In genomic region chr7:116308632-116308991, GRCm38 (mm10) we compare ENCODE assay signal across 8 mouse cellular contexts. TPM values are rescaled to one million over a fixed set of nuclear protein-coding genes. Genes with fewer than 3 reads are reported as not detected.
DNase-seq lines count a peak whose midpoint lies in the region; ATAC-seq and TF ChIP-seq lines count a peak whose summit lies in the region.

No protein-coding gene starts in this region.

- peak overlapping the region; percentile 31; the same call in 1 of the 2 replicates for H3K9ac ChIP-seq in embryonic facial prominence, embryonic 12.5 days

- H3K9me3 ChIP-seq in embryonic facial prominence, embryonic 12.5 days = no peaks in the 10 kb centered on the region

- no peak for DNase-seq in left cerebral cortex, adult 2 months (ENCODE audit: extremely low spot score in 1 of 2, low spot score in 2 of 2)
- no peak for DNase-seq in left cerebral cortex, postnatal 36 days (ENCODE audit: low spot score in 2 of 2)
- peak; percentile 84 for DNase-seq in kidney, adult 9 months
- DNase-seq in lung, postnatal 36 days = peak; percentile 33
- DNase-seq in natural killer cell, adult 2 months (ENCODE audit: low spot score in 2 of 2) = no peak
- DNase-seq in adrenal gland, postnatal 10 days = no peak

- TF ChIP-seq CTCF in left cerebral cortex, adult 2 months (IDR thresholded peaks at IDR 0.05) = no peak

- WGBS in embryonic facial prominence, embryonic 12.5 days = 3% methylated on average over 15 of the region's 16 CpGs

- peak overlapping the region; percentile 58 for H3K4me3 ChIP-seq in left cerebral cortex, adult 2 months
- H3K4me3 ChIP-seq in embryonic facial prominence, embryonic 12.5 days = peak overlapping the region; percentile 67

- peaks cover 12% of the 10 kb centered on the region; the same call in 1 of the 2 replicates for H3K4me1 ChIP-seq in embryonic facial prominence, embryonic 12.5 days

- intact Hi-C loops in left cerebral cortex, adult 2 months (cut with DNase I) = loop anchor here (5.0 kb wide), 1 partner anchor 51 kb away; no protein-coding TSS in a partner anchor
- intact Hi-C loops in left cerebral cortex, postnatal 36 days (cut with DNase I) = loop anchor here (5.0 kb wide), 1 partner anchor 46 kb away; no protein-coding TSS in a partner anchor

- peak overlapping the region; percentile 99 for H3K4me2 ChIP-seq in embryonic facial prominence, embryonic 12.5 days (replicated peaks)

- no peak overlapping the region for H3K27ac ChIP-seq in left cerebral cortex, adult 2 months
- 0 out of 2 replicates have a peak overlapping the region, but pooled peaks have one; percentile 23 for H3K27ac ChIP-seq in embryonic facial prominence, embryonic 12.5 days

- ATAC-seq in embryonic facial prominence, embryonic 12.5 days (ENCODE audit: insufficient number of reproducible peaks, insufficient read depth, low FRiP score, low TSS enrichment) = no peak
- no peak for ATAC-seq in erythroid progenitor cell, adult 5-6 weeks (replicated peaks; ENCODE audit: low FRiP score, poor library complexity, severe bottlenecking)

- H3K36me3 ChIP-seq in embryonic facial prominence, embryonic 12.5 days = no peaks in the 10 kb centered on the region

- H3K27me3 ChIP-seq in embryonic facial prominence, embryonic 12.5 days = peaks cover 34% of the 10 kb centered on the region

RNA-seq across cellular contexts. Expression of gene Plekha7, which starts 0.4 kb away (rescaled TPM):
- 10 to 100 TPM; 25.5 to 31.0 TPM for total RNA-seq in left cerebral cortex, adult 2 months (2021)
- total RNA-seq in left cerebral cortex, postnatal 36 days (2021) = 10 to 100 TPM; 22.0 to 24.8 TPM
- 9.3 and 10.8 TPM in 2 replicates for polyA plus RNA-seq in embryonic facial prominence, embryonic 12.5 days (2016; fragmentation: Nextera tagmentation; extraction: Ambion mirVana)
- not detected in 2 replicates for total RNA-seq in erythroid progenitor cell, adult 5-6 weeks (2015; ENCODE audit: low replicate concordance)
- total RNA-seq in erythroid progenitor cell, adult 5-6 weeks (2017; ENCODE audit: low replicate concordance) = 1.3 TPM in 1 of 2 replicates, not detected in the other
- 10 to 100 TPM in 1 of 2 experiments, 1 to 10 TPM in 1; 7.9 to 10.9 TPM for total RNA-seq in adrenal gland, postnatal 10 days (2021)

RNA-seq across cellular contexts. Expression of gene Rps13, which starts 25.4 kb away (rescaled TPM):
- 100 to 1,000 TPM; 168 to 210 TPM for total RNA-seq in left cerebral cortex, adult 2 months (2021)
- total RNA-seq in left cerebral cortex, postnatal 36 days (2021) = 100 to 1,000 TPM; 185 to 202 TPM
- polyA plus RNA-seq in embryonic facial prominence, embryonic 12.5 days (2016; fragmentation: Nextera tagmentation; extraction: Ambion mirVana) = 745 and 844 TPM in 2 replicates
- 417 TPM in 2 replicates for total RNA-seq in erythroid progenitor cell, adult 5-6 weeks (2015; ENCODE audit: low replicate concordance)
- 315 and 593 TPM in 2 replicates for total RNA-seq in erythroid progenitor cell, adult 5-6 weeks (2017; ENCODE audit: low replicate concordance)
- total RNA-seq in adrenal gland, postnatal 10 days (2021) = 100 to 1,000 TPM; 508 to 514 TPM

Comparison
In these comparisons a context has a peak if more than half of its experiments do, and no peak if none do; other contexts are left out.
1. DNase-seq: peak in kidney, adult 9 months (single experiment) and lung, postnatal 36 days (single experiment); none in left cerebral cortex, adult 2 months (0 of 2), left cerebral cortex, postnatal 36 days (0 of 2), natural killer cell, adult 2 months (0 of 2) and adrenal gland, postnatal 10 days (single experiment).